Mouse (Mus musculus) lung, postnatal 0 days (tissue): ENCODE results near the gene Olfr66.

Experiments used
- CTCF ChIP-seq: IDR thresholded peaks from 2 replicates; pipeline ENCODE4 v1.5.1; 2016; ENCODE audit warnings: antibody characterized with exemption, mild to moderate bottlenecking
- EP300 ChIP-seq: IDR thresholded peaks from 2 replicates; pipeline ENCODE4 v1.6.1; 2016; ENCODE audit warnings: antibody characterized with exemption, mild to moderate bottlenecking, control low read depth

- TF ChIP-seq CTCF (no peak), EP300 (no peak)
Measured at GRCm38 (mm10) chr7:103910047-103910446, 24.0 kb upstream of the Olfr66 start.
